In the genomic region with DNA sequence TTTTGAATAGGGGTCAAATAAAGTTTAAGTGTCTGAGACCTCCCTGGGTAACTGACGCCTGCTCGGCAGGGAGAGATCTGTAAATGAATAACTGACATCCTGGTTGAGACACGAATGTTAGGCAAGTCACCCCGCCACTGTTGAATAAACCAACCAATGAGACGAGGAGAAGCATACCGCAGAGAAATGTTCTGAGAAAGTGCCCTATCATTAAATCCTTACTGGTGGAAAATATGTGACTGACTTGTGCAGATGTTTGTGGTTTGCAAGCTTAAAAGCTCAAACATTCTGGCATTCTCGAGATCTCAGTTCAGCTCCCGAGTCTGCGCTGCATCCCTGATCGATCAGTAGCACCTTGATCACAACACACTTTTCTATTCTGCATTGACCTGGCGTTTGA, we compare ENCODE assay signal across 17 mouse cellular contexts. TPM values are rescaled to one million over a fixed set of nuclear protein-coding genes. Genes with fewer than 3 reads are reported as not detected.
A peak's percentile ranks its signal among the peaks of the same experiment; 100 is the strongest.
DNase-seq lines count a peak whose midpoint lies in the region; ATAC-seq and TF ChIP-seq lines count a peak whose summit lies in the region.
"Had no signal": no experiment of that assay in that cellular context is flagged by ENCODE, and none has a peak within 500 bp of the region (broad histone marks: within the 10 kb centered on the region; RNA-seq: fewer than 3 reads in every experiment).

No protein-coding gene starts in this region.

- 48% methylated on average over 11 of the region's 11 CpGs for WGBS in kidney, adult 2 months
- 90% methylated on average over 11 of the region's 11 CpGs for WGBS in midbrain, embryonic 11.5 days
- WGBS in midbrain, embryonic 15.5 days, result 89% methylated on average over 11 of the region's 11 CpGs

- H3K9me3 ChIP-seq in midbrain, embryonic 11.5 days (ENCODE audit: control insufficient read depth, low read length), result peaks cover 3% of the 10 kb centered on the region; the same call in 1 of the 2 replicates
- H3K9me3 ChIP-seq in midbrain, embryonic 15.5 days, result no peaks in the 10 kb centered on the region
- H3K9me3 ChIP-seq: limb, embryonic 10.5 days; neural tube, embryonic 15.5 days had no signal

- no peak for ATAC-seq in midbrain, embryonic 11.5 days (ENCODE audit: low FRiP score)
- no peak for ATAC-seq in midbrain, embryonic 15.5 days (replicated peaks)

- peak overlapping the region; percentile 74; the same call in 1 of the 2 replicates for H3K27ac ChIP-seq in kidney, adult 2 months (ENCODE audit: insufficient read depth, low read depth, low read length)
- no peak overlapping the region for H3K27ac ChIP-seq in midbrain, embryonic 11.5 days (ENCODE audit: low read depth, low read length)
- H3K27ac ChIP-seq in midbrain, embryonic 15.5 days, result no peak overlapping the region
- H3K27ac ChIP-seq: layer of hippocampus, adult 2 months; limb, embryonic 10.5 days; neural tube, embryonic 15.5 days had no signal

- H3K4me3 ChIP-seq in kidney, adult 2 months (ENCODE audit: insufficient read depth, low read depth, low read length), result no peak overlapping the region
- H3K4me3 ChIP-seq in midbrain, embryonic 11.5 days (ENCODE audit: low read depth, low read length), result no peak overlapping the region
- no peak overlapping the region for H3K4me3 ChIP-seq in midbrain, embryonic 15.5 days
- H3K4me3 ChIP-seq: layer of hippocampus, adult 2 months; limb, embryonic 10.5 days; neural tube, embryonic 15.5 days had no signal

- no peaks in the 10 kb centered on the region for H3K27me3 ChIP-seq in kidney, adult 2 months (replicated peaks; ENCODE audit: control insufficient read depth, insufficient read depth, low read length)
- H3K27me3 ChIP-seq in midbrain, embryonic 11.5 days (ENCODE audit: control insufficient read depth, insufficient read depth, low read length), result no peaks in the 10 kb centered on the region; the same call in 1 of the 2 replicates
- no peaks in the 10 kb centered on the region for H3K27me3 ChIP-seq in midbrain, embryonic 15.5 days (replicated peaks)
- H3K27me3 ChIP-seq: neural tube, embryonic 15.5 days had no signal

- H3K36me3 ChIP-seq in kidney, adult 2 months (ENCODE audit: control insufficient read depth, insufficient read depth, low read length), result peaks cover 13% of the 10 kb centered on the region
- peaks cover 5% of the 10 kb centered on the region; the same call in 1 of the 2 replicates for H3K36me3 ChIP-seq in midbrain, embryonic 11.5 days (ENCODE audit: control insufficient read depth, insufficient read depth, low read length)
- 0 out of 2 replicates have a peak, but pooled peaks cover 4% of the 10 kb centered on the region for H3K36me3 ChIP-seq in midbrain, embryonic 15.5 days (replicated peaks)

- no peak for TF ChIP-seq POLR2A in kidney, adult 2 months (IDR thresholded peaks at IDR 0.05; ENCODE audit: low read depth, low read length)

- peaks cover 19% of the 10 kb centered on the region; the same call in 1 of the 2 replicates for H3K4me1 ChIP-seq in kidney, adult 2 months (ENCODE audit: control insufficient read depth, insufficient read depth, low read length)
- H3K4me1 ChIP-seq in midbrain, embryonic 11.5 days (ENCODE audit: control insufficient read depth, insufficient read depth, low read length), result peaks cover 4% of the 10 kb centered on the region; the same call in 1 of the 2 replicates
- H3K4me1 ChIP-seq in midbrain, embryonic 15.5 days, result peaks cover 4% of the 10 kb centered on the region; the same call in 1 of the 2 replicates

- no peak for TF ChIP-seq CTCF in kidney, adult 2 months (conservative IDR thresholded peaks at IDR 0.05; ENCODE audit: insufficient read depth, insufficient read length, low read depth, low read length)

- peak; percentile 66 for DNase-seq in kidney, adult 2 months
- no peak for DNase-seq in kidney, adult 18-20 months
- DNase-seq in midbrain, embryonic 11.5 days (ENCODE audit: low spot score, missing footprints), result peak; percentile 57
- DNase-seq in naive thymus-derived CD4-positive, alpha-beta T cell, adult 2 months (ENCODE audit: low read depth), result peak; percentile 84
- DNase-seq in spleen, postnatal 14 days (ENCODE audit: low spot score in 2 of 2), result no peak
- no peak for DNase-seq in right cerebral cortex, postnatal 4 days
- DNase-seq in cerebellum, postnatal 14 days, result no peak
- DNase-seq: adrenal gland, postnatal 25 days; B cell, adult 2 months; lung, postnatal 36 days had no signal

- no peak overlapping the region for H3K4me2 ChIP-seq in midbrain, embryonic 11.5 days
- no peak overlapping the region for H3K4me2 ChIP-seq in midbrain, embryonic 15.5 days
- H3K4me2 ChIP-seq: heart, embryonic 11.5 days; neural tube, embryonic 15.5 days had no signal

- H3K9ac ChIP-seq in midbrain, embryonic 11.5 days (ENCODE audit: low read length), result no peak overlapping the region
- H3K9ac ChIP-seq in midbrain, embryonic 15.5 days, result no peak overlapping the region
- H3K9ac ChIP-seq: neural tube, embryonic 15.5 days had no signal

RNA-seq across cellular contexts. Expression of gene Ifngr1, which starts 6.3 kb away (rescaled TPM):
- polyA plus RNA-seq in kidney, adult 2 months (2012; rRNA removed), result 17.2 and 23.9 TPM in 2 replicates
- 34.3 and 34.8 TPM in 2 replicates for polyA plus RNA-seq in midbrain, embryonic 11.5 days (2014; fragmentation: Nextera tagmentation; extraction: Ambion mirVana)
- 21.6 TPM in 2 replicates for polyA plus RNA-seq in midbrain, embryonic 15.5 days (2015; fragmentation: Nextera tagmentation; extraction: Ambion mirVana)

RNA-seq across cellular contexts. Expression of gene Il22ra2, which starts 23.7 kb away (rescaled TPM):
- polyA plus RNA-seq in kidney, adult 2 months (2012; rRNA removed), result 0.67 TPM in 1 of 2 replicates, not detected in the other
- not detected in 2 replicates for polyA plus RNA-seq in midbrain, embryonic 11.5 days (2014; fragmentation: Nextera tagmentation; extraction: Ambion mirVana)
- not detected in 2 replicates for polyA plus RNA-seq in midbrain, embryonic 15.5 days (2015; fragmentation: Nextera tagmentation; extraction: Ambion mirVana)
- polyA plus RNA-seq: heart, embryonic 11.5 days; limb, embryonic 10.5 days; midbrain, postnatal 0 days; neural tube, embryonic 15.5 days; stomach, embryonic 14.5 days had no signal

Comparison
In these comparisons a context has a peak if more than half of its experiments do, and no peak if none do; other contexts are left out.
1. DNase-seq: peak in kidney, adult 2 months (single experiment), midbrain, embryonic 11.5 days (single experiment) and naive thymus-derived CD4-positive, alpha-beta T cell, adult 2 months (single experiment); none in kidney, adult 18-20 months (single experiment), spleen, postnatal 14 days (0 of 2), right cerebral cortex, postnatal 4 days (single experiment) and cerebellum, postnatal 14 days (0 of 2).